Mouse (Mus musculus): ENCODE data around the gene Tmem171. TPM values are rescaled to one million over a fixed set of nuclear protein-coding genes. Genes with fewer than 3 reads are reported as not detected.

Gene Tmem171
- total and polyA plus RNA-seq, 2 experiments from 2014 or later = not detected

GRCm38 (mm10) chr13:98665240-98665639, 29.4 kb downstream of the Tmem171 start:
- 89% methylated on average over 10 of the region's 10 CpGs for WGBS
- TF ChIP-seq CTCF (IDR thresholded peaks at IDR 0.05) = no peak
- Histone ChIP-seq H3K27ac (ENCODE audit: low read depth, low read length) (no peak overlapping the region), H3K36me3 (ENCODE audit: insufficient read depth, low read length) (no peaks in the 10 kb centered on the region), H3K9ac (replicated peaks; ENCODE audit: low read length, poor library complexity, severe bottlenecking) (no peak overlapping the region), H3K4me2 (ENCODE audit: low read depth, low read length, poor library complexity, severe bottlenecking) (no peak overlapping the region), H3K4me3 (ENCODE audit: low read depth, low read length) (no peak overlapping the region), H3K4me1 (ENCODE audit: insufficient read depth, low read length) (no peaks in the 10 kb centered on the region), H3K27me3 (ENCODE audit: insufficient read depth, low read length) (no peaks in the 10 kb centered on the region), H3K9me3 (ENCODE audit: low read length) (no peaks in the 10 kb centered on the region)
- ATAC-seq (ENCODE audit: low FRiP score) (no peak), DNase-seq (ENCODE audit: low spot score) (no peak)

- Histone ChIP-seq H3K36me3 (ENCODE audit: insufficient read depth, low read length) (no peaks in the 10 kb centered on the region), H3K9me3 (ENCODE audit: low read length) (no peaks in the 10 kb centered on the region), H3K27me3 (ENCODE audit: insufficient read depth, low read length) (no peaks in the 10 kb centered on the region), H3K4me2 (ENCODE audit: low read depth, low read length, poor library complexity, severe bottlenecking) (no peak overlapping the region), H3K4me1 (ENCODE audit: insufficient read depth, low read length) (no peaks in the 10 kb centered on the region), H3K27ac (ENCODE audit: low read depth, low read length) (no peak overlapping the region), H3K9ac (replicated peaks; ENCODE audit: low read length, poor library complexity, severe bottlenecking) (no peak overlapping the region), H3K4me3 (ENCODE audit: low read depth, low read length) (no peak overlapping the region)
- WGBS = 86% methylated on average over 4 of the region's 4 CpGs
- TF ChIP-seq CTCF (IDR thresholded peaks at IDR 0.05) = no peak
- ATAC-seq (ENCODE audit: low FRiP score) (no peak), DNase-seq (ENCODE audit: low spot score) (no peak)
Measured at GRCm38 (mm10) chr13:98662173-98662675, 32.4 kb downstream of the Tmem171 start.

- WGBS = 57% methylated on average over 16 of the region's 16 CpGs
- H3K36me3 ChIP-seq (ENCODE audit: insufficient read depth, low read length) = no peaks in the 10 kb centered on the region
- no peak; the same call in 1 of the 2 replicates for ATAC-seq (ENCODE audit: low FRiP score)
- no peak overlapping the region for H3K27ac ChIP-seq (ENCODE audit: low read depth, low read length)
- no peaks in the 10 kb centered on the region for H3K27me3 ChIP-seq (ENCODE audit: insufficient read depth, low read length)
- H3K4me3 ChIP-seq (ENCODE audit: low read depth, low read length) = no peak overlapping the region
- no peaks in the 10 kb centered on the region for H3K4me1 ChIP-seq (ENCODE audit: insufficient read depth, low read length)
- no peaks in the 10 kb centered on the region for H3K9me3 ChIP-seq (ENCODE audit: low read length)
- no peak for TF ChIP-seq CTCF (IDR thresholded peaks at IDR 0.05)
- peak; percentile 62 for DNase-seq (ENCODE audit: low spot score)
- no peak overlapping the region for H3K9ac ChIP-seq (replicated peaks; ENCODE audit: low read length, poor library complexity, severe bottlenecking)
- H3K4me2 ChIP-seq (ENCODE audit: low read depth, low read length, poor library complexity, severe bottlenecking) = no peak overlapping the region
Measured at GRCm38 (mm10) chr13:98656034-98656471, 38.6 kb downstream of the Tmem171 start.

GRCm38 (mm10) chr13:98655346-98655745, 39.3 kb downstream of the Tmem171 start:
- ATAC-seq (ENCODE audit: low FRiP score) (0 out of 2 replicates have a peak, but pooled peaks have one; percentile 4), DNase-seq (ENCODE audit: low spot score) (no peak)
- WGBS = 92% methylated on average over 4 of the region's 4 CpGs
- Histone ChIP-seq H3K36me3 (ENCODE audit: insufficient read depth, low read length) (no peaks in the 10 kb centered on the region), H3K4me2 (ENCODE audit: low read depth, low read length, poor library complexity, severe bottlenecking) (no peak overlapping the region), H3K27ac (ENCODE audit: low read depth, low read length) (no peak overlapping the region), H3K9ac (replicated peaks; ENCODE audit: low read length, poor library complexity, severe bottlenecking) (no peak overlapping the region), H3K4me3 (ENCODE audit: low read depth, low read length) (no peak overlapping the region), H3K9me3 (ENCODE audit: low read length) (no peaks in the 10 kb centered on the region), H3K4me1 (ENCODE audit: insufficient read depth, low read length) (no peaks in the 10 kb centered on the region), H3K27me3 (ENCODE audit: insufficient read depth, low read length) (no peaks in the 10 kb centered on the region)
- TF ChIP-seq CTCF (IDR thresholded peaks at IDR 0.05) = no peak

- DNase-seq (ENCODE audit: low spot score) (peak; percentile 84), ATAC-seq (ENCODE audit: low FRiP score) (peak; percentile 38; the same call in 1 of the 2 replicates)
- H3K27ac ChIP-seq (ENCODE audit: low read depth, low read length) = no peak overlapping the region
- H3K4me2 ChIP-seq (ENCODE audit: low read depth, low read length, poor library complexity, severe bottlenecking) = no peak overlapping the region
- H3K4me3 ChIP-seq (ENCODE audit: low read depth, low read length) = no peak overlapping the region
- TF ChIP-seq CTCF (IDR thresholded peaks at IDR 0.05) = no peak
- H3K4me1 ChIP-seq (ENCODE audit: insufficient read depth, low read length) = no peaks in the 10 kb centered on the region
- no peaks in the 10 kb centered on the region for H3K27me3 ChIP-seq (ENCODE audit: insufficient read depth, low read length)
- no peaks in the 10 kb centered on the region for H3K36me3 ChIP-seq (ENCODE audit: insufficient read depth, low read length)
- H3K9ac ChIP-seq (replicated peaks; ENCODE audit: low read length, poor library complexity, severe bottlenecking) = no peak overlapping the region
- no peaks in the 10 kb centered on the region for H3K9me3 ChIP-seq (ENCODE audit: low read length)
- 83% methylated on average over 10 of the region's 10 CpGs for WGBS
Measured at GRCm38 (mm10) chr13:98654129-98654939, 40.3 kb downstream of the Tmem171 start.

- TF ChIP-seq CTCF (IDR thresholded peaks at IDR 0.05) = no peak
- Histone ChIP-seq H3K27ac (ENCODE audit: low read depth, low read length) (no peak overlapping the region), H3K4me2 (ENCODE audit: low read depth, low read length, poor library complexity, severe bottlenecking) (no peak overlapping the region), H3K27me3 (ENCODE audit: insufficient read depth, low read length) (no peaks in the 10 kb centered on the region), H3K9ac (replicated peaks; ENCODE audit: low read length, poor library complexity, severe bottlenecking) (no peak overlapping the region), H3K4me3 (ENCODE audit: low read depth, low read length) (no peak overlapping the region), H3K9me3 (ENCODE audit: low read length) (no peaks in the 10 kb centered on the region), H3K36me3 (ENCODE audit: insufficient read depth, low read length) (no peaks in the 10 kb centered on the region), H3K4me1 (ENCODE audit: insufficient read depth, low read length) (no peaks in the 10 kb centered on the region)
- DNase-seq (ENCODE audit: low spot score) (no peak), ATAC-seq (ENCODE audit: low FRiP score) (no peak)
- 92% methylated on average over 2 of the region's 2 CpGs for WGBS
Measured at GRCm38 (mm10) chr13:98652194-98652593, 42.4 kb downstream of the Tmem171 start.
